Mouse (Mus musculus): Measurements from ENCODE around the gene Adap2. TPM values are rescaled to one million over a fixed set of nuclear protein-coding genes. Genes with fewer than 3 reads are reported as not detected.

The Adap2 gene
- polyA plus RNA-seq, 1 experiment from 2014 or later, result 1.6 TPM

DNA sequence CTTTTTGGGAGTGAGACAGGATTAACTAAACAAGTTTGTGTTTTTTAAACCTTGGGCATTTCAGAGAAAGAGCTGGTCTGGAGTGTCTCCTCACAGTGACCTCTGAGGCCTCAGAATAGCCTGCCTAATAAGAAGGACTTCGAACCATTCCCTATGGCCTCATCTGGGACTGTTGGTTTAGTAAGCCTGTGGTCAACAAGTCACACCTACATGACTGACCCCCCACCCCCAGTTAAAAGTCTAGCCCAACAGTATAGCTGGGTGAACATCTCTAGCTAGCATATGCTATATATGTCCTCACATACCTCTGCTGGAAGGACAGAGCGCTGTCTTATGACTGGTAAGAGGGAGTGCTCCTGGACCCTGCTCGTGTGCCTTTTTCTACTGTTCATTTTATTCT lies 45.4 kb downstream of the Adap2 start:
- H3K27me3 ChIP-seq (ENCODE audit: control insufficient read depth, insufficient read depth, low read length), result no peaks in the 10 kb centered on the region
- no peak overlapping the region for H3K4me3 ChIP-seq (ENCODE audit: control insufficient read depth in 1 of 2, insufficient read depth in 1 of 2, low read depth in 1 of 2, low read length in 2 of 2)
- H3K4me1 ChIP-seq (ENCODE audit: control insufficient read depth in 2 of 2, insufficient read depth in 2 of 2, low read length in 2 of 2), result no peaks in the 10 kb centered on the region
- H3K36me3 ChIP-seq (ENCODE audit: control insufficient read depth, insufficient read depth, low read length), result peaks cover 23% of the 10 kb centered on the region
- H3K9me3 ChIP-seq (ENCODE audit: control insufficient read depth, low read length), result no peaks in the 10 kb centered on the region
- no peak overlapping the region for H3K4me2 ChIP-seq (ENCODE audit: low read length)
- H3K9ac ChIP-seq (ENCODE audit: low read length), result no peak overlapping the region
- no peak for ATAC-seq (ENCODE audit: insufficient number of reproducible peaks, insufficient read depth, low FRiP score, low read depth)
- WGBS, result 91% methylated on average over 3 of the region's 3 CpGs
- no peak overlapping the region for H3K27ac ChIP-seq (replicated peaks in 1 of 2; ENCODE audit: control insufficient read depth in 1 of 2, insufficient read depth in 1 of 2, low read depth in 2 of 2, low read length in 2 of 2)

DNA sequence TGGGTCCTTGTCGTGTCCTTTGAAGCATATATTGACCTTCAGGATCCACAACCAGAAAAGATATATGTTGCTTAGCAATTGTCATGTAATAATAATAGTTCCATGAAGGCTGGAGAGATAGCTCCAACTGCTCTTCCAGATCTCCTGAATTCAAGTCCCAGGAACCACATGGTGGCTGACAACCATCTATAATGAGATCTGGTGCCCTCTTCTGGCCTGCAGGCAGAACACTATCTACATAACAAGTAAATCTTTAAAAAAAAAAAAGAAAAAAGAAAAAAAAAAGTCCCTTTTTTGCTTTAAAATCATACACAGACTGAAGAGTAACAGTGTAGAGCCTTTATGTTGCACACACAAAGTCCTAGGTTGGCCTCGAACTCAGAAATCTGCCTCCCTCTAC lies 45.9 kb downstream of the Adap2 start:
- ATAC-seq (ENCODE audit: insufficient number of reproducible peaks, insufficient read depth, low FRiP score, low read depth), result no peak
- H3K4me2 ChIP-seq (ENCODE audit: low read length), result no peak overlapping the region
- no peak overlapping the region for H3K4me3 ChIP-seq (ENCODE audit: control insufficient read depth in 1 of 2, insufficient read depth in 1 of 2, low read depth in 1 of 2, low read length in 2 of 2)
- no peaks in the 10 kb centered on the region for H3K4me1 ChIP-seq (ENCODE audit: control insufficient read depth in 2 of 2, insufficient read depth in 2 of 2, low read length in 2 of 2)
- no peak overlapping the region for H3K27ac ChIP-seq (replicated peaks in 1 of 2; ENCODE audit: control insufficient read depth in 1 of 2, insufficient read depth in 1 of 2, low read depth in 2 of 2, low read length in 2 of 2)
- H3K27me3 ChIP-seq (ENCODE audit: control insufficient read depth, insufficient read depth, low read length), result no peaks in the 10 kb centered on the region
- H3K9ac ChIP-seq (ENCODE audit: low read length), result no peak overlapping the region
- peaks cover 18% of the 10 kb centered on the region for H3K36me3 ChIP-seq (ENCODE audit: control insufficient read depth, insufficient read depth, low read length)
- 93% methylated on average over 2 of the region's 2 CpGs for WGBS
- no peaks in the 10 kb centered on the region for H3K9me3 ChIP-seq (ENCODE audit: control insufficient read depth, low read length)

- no peaks in the 10 kb centered on the region for H3K9me3 ChIP-seq (ENCODE audit: control insufficient read depth, low read length)
- no peaks in the 10 kb centered on the region for H3K4me1 ChIP-seq (ENCODE audit: control insufficient read depth in 2 of 2, insufficient read depth in 2 of 2, low read length in 2 of 2)
- H3K4me3 ChIP-seq (ENCODE audit: control insufficient read depth in 1 of 2, insufficient read depth in 1 of 2, low read depth in 1 of 2, low read length in 2 of 2), result no peak overlapping the region
- H3K27me3 ChIP-seq (ENCODE audit: control insufficient read depth, insufficient read depth, low read length), result no peaks in the 10 kb centered on the region
- WGBS, result 72% methylated on average over 1 of the region's 1 CpGs
- no peak overlapping the region for H3K27ac ChIP-seq (replicated peaks in 1 of 2; ENCODE audit: control insufficient read depth in 1 of 2, insufficient read depth in 1 of 2, low read depth in 2 of 2, low read length in 2 of 2)
- H3K4me2 ChIP-seq (ENCODE audit: low read length), result no peak overlapping the region
- no peak overlapping the region for H3K9ac ChIP-seq (ENCODE audit: low read length)
- peaks cover 13% of the 10 kb centered on the region for H3K36me3 ChIP-seq (ENCODE audit: control insufficient read depth, insufficient read depth, low read length)
- ATAC-seq (ENCODE audit: insufficient number of reproducible peaks, insufficient read depth, low FRiP score, low read depth), result no peak
Observed at GRCm38 (mm10) chr11:80200326-80200725, 46.4 kb downstream of the Adap2 start.

DNA sequence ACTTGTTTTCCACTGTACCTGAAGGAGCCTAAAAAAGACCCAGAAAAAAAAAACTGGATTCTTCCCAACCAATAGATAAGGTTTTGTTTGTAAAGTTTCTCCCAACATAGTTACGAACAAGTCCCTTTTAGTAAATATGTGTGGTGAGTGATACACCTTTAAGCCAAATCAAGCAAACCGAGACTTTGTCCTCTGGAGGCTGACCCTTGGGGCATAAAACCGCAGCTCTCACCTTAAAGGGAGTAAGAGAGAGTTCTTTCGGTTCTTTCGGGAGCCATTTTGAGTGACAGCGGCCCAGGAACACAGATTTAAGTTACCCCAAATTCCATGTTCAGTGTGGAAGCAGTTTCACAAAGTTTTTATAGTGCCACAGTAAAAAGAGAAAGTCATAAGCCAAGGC lies 48.4 kb downstream of the Adap2 start:
- H3K4me1 ChIP-seq (ENCODE audit: control insufficient read depth in 2 of 2, insufficient read depth in 2 of 2, low read length in 2 of 2), result no peaks in the 10 kb centered on the region
- no peaks in the 10 kb centered on the region for H3K27me3 ChIP-seq (ENCODE audit: control insufficient read depth, insufficient read depth, low read length)
- H3K9me3 ChIP-seq (ENCODE audit: control insufficient read depth, low read length), result no peaks in the 10 kb centered on the region
- no peak for ATAC-seq (ENCODE audit: insufficient number of reproducible peaks, insufficient read depth, low FRiP score, low read depth)
- 73% methylated on average over 6 of the region's 6 CpGs for WGBS
- no peak overlapping the region for H3K4me2 ChIP-seq (ENCODE audit: low read length)
- H3K27ac ChIP-seq (replicated peaks in 1 of 2; ENCODE audit: control insufficient read depth in 1 of 2, insufficient read depth in 1 of 2, low read depth in 2 of 2, low read length in 2 of 2), result no peak overlapping the region
- peaks cover 11% of the 10 kb centered on the region for H3K36me3 ChIP-seq (ENCODE audit: control insufficient read depth, insufficient read depth, low read length)
- no peak overlapping the region for H3K9ac ChIP-seq (ENCODE audit: low read length)
- H3K4me3 ChIP-seq (ENCODE audit: control insufficient read depth in 1 of 2, insufficient read depth in 1 of 2, low read depth in 1 of 2, low read length in 2 of 2), result no peak overlapping the region

DNA sequence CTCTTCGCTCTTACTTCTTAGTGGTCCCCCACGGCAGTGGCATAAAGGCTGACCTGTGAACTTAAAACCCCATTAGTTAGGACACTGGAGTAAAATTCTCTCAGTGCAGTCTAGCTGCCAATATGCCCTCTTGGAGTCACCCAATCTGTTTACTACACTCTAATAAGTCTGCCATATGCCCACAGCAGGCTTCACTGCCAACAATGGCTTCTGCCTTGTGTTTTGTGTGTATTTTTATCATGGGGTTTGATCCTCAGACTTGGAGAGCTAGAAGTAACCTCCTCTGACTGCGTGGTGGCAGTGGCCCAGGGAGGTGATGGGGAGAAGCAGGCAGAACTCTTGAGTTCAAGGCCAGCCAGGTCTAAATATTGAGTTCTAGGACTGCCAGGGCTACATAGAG lies 50.1 kb downstream of the Adap2 start:
- H3K9ac ChIP-seq (ENCODE audit: low read length), result no peak overlapping the region
- H3K9me3 ChIP-seq (ENCODE audit: control insufficient read depth, low read length), result no peaks in the 10 kb centered on the region
- 69% methylated on average over 3 of the region's 3 CpGs for WGBS
- no peaks in the 10 kb centered on the region for H3K4me1 ChIP-seq (ENCODE audit: control insufficient read depth in 2 of 2, insufficient read depth in 2 of 2, low read length in 2 of 2)
- no peak overlapping the region for H3K4me3 ChIP-seq (ENCODE audit: control insufficient read depth in 1 of 2, insufficient read depth in 1 of 2, low read depth in 1 of 2, low read length in 2 of 2)
- ATAC-seq (ENCODE audit: insufficient number of reproducible peaks, insufficient read depth, low FRiP score, low read depth), result no peak
- H3K27me3 ChIP-seq (ENCODE audit: control insufficient read depth, insufficient read depth, low read length), result no peaks in the 10 kb centered on the region
- no peak overlapping the region for H3K4me2 ChIP-seq (ENCODE audit: low read length)
- no peak overlapping the region for H3K27ac ChIP-seq (replicated peaks in 1 of 2; ENCODE audit: control insufficient read depth in 1 of 2, insufficient read depth in 1 of 2, low read depth in 2 of 2, low read length in 2 of 2)
- peaks cover 5% of the 10 kb centered on the region for H3K36me3 ChIP-seq (ENCODE audit: control insufficient read depth, insufficient read depth, low read length)

- Histone ChIP-seq H3K9ac (ENCODE audit: low read length) (no peak overlapping the region), H3K27ac (replicated peaks in 1 of 2; ENCODE audit: control insufficient read depth in 1 of 2, insufficient read depth in 1 of 2, low read depth in 2 of 2, low read length in 2 of 2) (no peak overlapping the region), H3K27me3 (ENCODE audit: control insufficient read depth, insufficient read depth, low read length) (no peaks in the 10 kb centered on the region), H3K9me3 (ENCODE audit: control insufficient read depth, low read length) (no peaks in the 10 kb centered on the region), H3K4me2 (ENCODE audit: low read length) (no peak overlapping the region), H3K4me1 (ENCODE audit: control insufficient read depth in 2 of 2, insufficient read depth in 2 of 2, low read length in 2 of 2) (peaks cover 0 to 1% of the 10 kb centered on the region in 2 experiments; a peak in 1 of 4 replicates), H3K4me3 (ENCODE audit: control insufficient read depth in 1 of 2, insufficient read depth in 1 of 2, low read depth in 1 of 2, low read length in 2 of 2) (no peak overlapping the region), H3K36me3 (ENCODE audit: control insufficient read depth, insufficient read depth, low read length) (no peaks in the 10 kb centered on the region)
- WGBS, result 55% methylated on average over 5 of the region's 5 CpGs
- ATAC-seq (ENCODE audit: insufficient number of reproducible peaks, insufficient read depth, low FRiP score, low read depth), result no peak
Observed at GRCm38 (mm10) chr11:80204941-80205340, 51.0 kb downstream of the Adap2 start.

- Histone ChIP-seq H3K4me1 (ENCODE audit: control insufficient read depth in 2 of 2, insufficient read depth in 2 of 2, low read length in 2 of 2) (peaks cover 2 to 10% of the 10 kb centered on the region in 2 experiments; a peak in 3 of 4 replicates), H3K27me3 (ENCODE audit: control insufficient read depth, insufficient read depth, low read length) (no peaks in the 10 kb centered on the region), H3K9me3 (ENCODE audit: control insufficient read depth, low read length) (no peaks in the 10 kb centered on the region), H3K27ac (replicated peaks in 1 of 2; ENCODE audit: control insufficient read depth in 1 of 2, insufficient read depth in 1 of 2, low read depth in 2 of 2, low read length in 2 of 2) (no peak overlapping the region), H3K36me3 (ENCODE audit: control insufficient read depth, insufficient read depth, low read length) (0 out of 2 replicates have a peak, but pooled peaks cover 10% of the 10 kb centered on the region), H3K9ac (ENCODE audit: low read length) (no peak overlapping the region), H3K4me3 (ENCODE audit: control insufficient read depth in 1 of 2, insufficient read depth in 1 of 2, low read depth in 1 of 2, low read length in 2 of 2) (no peak overlapping the region), H3K4me2 (ENCODE audit: low read length) (no peak overlapping the region)
- WGBS, result 34% methylated on average over 7 of the region's 7 CpGs
- ATAC-seq (ENCODE audit: insufficient number of reproducible peaks, insufficient read depth, low FRiP score, low read depth), result no peak
Observed at GRCm38 (mm10) chr11:80208465-80208859, 54.6 kb downstream of the Adap2 start.
